21 mouse cellular contexts compared by ENCODE assay signal in the genomic region with DNA sequence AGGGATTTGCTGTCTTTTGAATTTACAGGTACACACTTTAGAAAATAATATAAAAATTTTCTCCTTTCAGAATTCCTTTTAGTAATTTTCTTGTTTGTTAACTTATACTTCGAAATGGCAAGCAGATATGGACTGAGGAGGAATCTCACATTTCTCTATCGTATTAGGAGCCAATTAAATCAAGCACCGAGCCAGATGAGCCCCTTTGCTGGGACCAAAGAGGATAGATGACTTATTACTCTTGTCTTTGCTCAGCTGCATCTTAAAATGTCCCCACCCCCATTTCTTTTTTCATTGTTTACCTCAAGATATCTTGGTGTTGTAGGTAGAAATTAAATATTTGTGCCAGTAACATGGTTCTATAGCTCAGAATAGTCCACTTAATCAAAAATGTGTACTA.
DNase-seq lines count a peak whose midpoint lies in the region; ATAC-seq and TF ChIP-seq lines count a peak whose summit lies in the region.
"Had no signal": no experiment of that assay in that cellular context is flagged by ENCODE, and none has a peak within 500 bp of the region (broad histone marks: within the 10 kb centered on the region; RNA-seq: fewer than 3 reads in every experiment).

No protein-coding gene starts in this region.

- 68% methylated on average over 3 of the region's 3 CpGs for WGBS in hindbrain, embryonic 11.5 days
- WGBS in hindbrain, postnatal 0 days: 67% methylated on average over 3 of the region's 3 CpGs
- WGBS in hindbrain, embryonic 12.5 days: 54% methylated on average over 3 of the region's 3 CpGs
- WGBS in hindbrain, embryonic 10.5 days: 74% methylated on average over 3 of the region's 3 CpGs
- WGBS in neural tube, embryonic 11.5 days: 67% methylated on average over 3 of the region's 3 CpGs

- no peak overlapping the region for H3K4me3 ChIP-seq in hindbrain, embryonic 11.5 days (ENCODE audit: low read depth, low read length)
- no peak overlapping the region for H3K4me3 ChIP-seq in hindbrain, postnatal 0 days (ENCODE audit: low read length)
- no peak overlapping the region for H3K4me3 ChIP-seq in hindbrain, embryonic 12.5 days
- H3K4me3 ChIP-seq in hindbrain, embryonic 10.5 days: no peak overlapping the region
- H3K4me3 ChIP-seq in neural tube, embryonic 11.5 days (ENCODE audit: low read depth, low read length): no peak overlapping the region

- no peaks in the 10 kb centered on the region for H3K9me3 ChIP-seq in hindbrain, embryonic 11.5 days (ENCODE audit: control insufficient read depth, low read length)
- no peaks in the 10 kb centered on the region for H3K9me3 ChIP-seq in hindbrain, postnatal 0 days (ENCODE audit: low read length)
- no peaks in the 10 kb centered on the region for H3K9me3 ChIP-seq in hindbrain, embryonic 12.5 days (replicated peaks)
- H3K9me3 ChIP-seq in hindbrain, embryonic 10.5 days: no peaks in the 10 kb centered on the region
- no peaks in the 10 kb centered on the region for H3K9me3 ChIP-seq in neural tube, embryonic 11.5 days (ENCODE audit: control insufficient read depth, low read length)
- H3K9me3 ChIP-seq: G1E had no signal

- H3K36me3 ChIP-seq in hindbrain, embryonic 11.5 days (ENCODE audit: control insufficient read depth, insufficient read depth, low read length): no peaks in the 10 kb centered on the region
- H3K36me3 ChIP-seq in hindbrain, postnatal 0 days (ENCODE audit: insufficient read depth, low read length): no peaks in the 10 kb centered on the region
- H3K36me3 ChIP-seq in hindbrain, embryonic 12.5 days: no peaks in the 10 kb centered on the region
- no peaks in the 10 kb centered on the region for H3K36me3 ChIP-seq in hindbrain, embryonic 10.5 days
- no peaks in the 10 kb centered on the region for H3K36me3 ChIP-seq in neural tube, embryonic 11.5 days (ENCODE audit: control insufficient read depth, insufficient read depth, low read length)
- H3K36me3 ChIP-seq: G1E had no signal

- no peaks in the 10 kb centered on the region for H3K4me1 ChIP-seq in hindbrain, embryonic 11.5 days (replicated peaks; ENCODE audit: control insufficient read depth, insufficient read depth, low read length)
- H3K4me1 ChIP-seq in hindbrain, postnatal 0 days (ENCODE audit: insufficient read depth, low read length): no peaks in the 10 kb centered on the region
- H3K4me1 ChIP-seq in hindbrain, embryonic 12.5 days: no peaks in the 10 kb centered on the region
- H3K4me1 ChIP-seq in hindbrain, embryonic 10.5 days (replicated peaks): no peaks in the 10 kb centered on the region
- H3K4me1 ChIP-seq in neural tube, embryonic 11.5 days (ENCODE audit: control insufficient read depth, insufficient read depth, low read length): no peaks in the 10 kb centered on the region

- H3K27me3 ChIP-seq in hindbrain, embryonic 11.5 days (ENCODE audit: control insufficient read depth, insufficient read depth, low read length): no peaks in the 10 kb centered on the region
- no peaks in the 10 kb centered on the region for H3K27me3 ChIP-seq in hindbrain, postnatal 0 days (ENCODE audit: insufficient read depth, low read length)
- no peaks in the 10 kb centered on the region for H3K27me3 ChIP-seq in hindbrain, embryonic 12.5 days
- H3K27me3 ChIP-seq in hindbrain, embryonic 10.5 days (ENCODE audit: insufficient read depth, poor library complexity, severe bottlenecking): no peaks in the 10 kb centered on the region
- H3K27me3 ChIP-seq in neural tube, embryonic 11.5 days (ENCODE audit: control insufficient read depth, insufficient read depth, low read length): no peaks in the 10 kb centered on the region
- H3K27me3 ChIP-seq: CH12.LX, Patski had no signal

- TF ChIP-seq CTCF in hindbrain, postnatal 0 days (IDR thresholded peaks at IDR 0.05; ENCODE audit: low read depth): no peak

- H3K4me2 ChIP-seq in hindbrain, embryonic 11.5 days (replicated peaks; ENCODE audit: low read depth, low read length): no peak overlapping the region
- no peak overlapping the region for H3K4me2 ChIP-seq in hindbrain, postnatal 0 days (ENCODE audit: low read depth, low read length)
- H3K4me2 ChIP-seq in hindbrain, embryonic 12.5 days (replicated peaks): no peak overlapping the region
- H3K4me2 ChIP-seq in neural tube, embryonic 11.5 days (ENCODE audit: low read depth): no peak overlapping the region

- no peak overlapping the region for H3K27ac ChIP-seq in hindbrain, embryonic 11.5 days (ENCODE audit: low read depth, low read length)
- H3K27ac ChIP-seq in hindbrain, postnatal 0 days: no peak overlapping the region
- no peak overlapping the region for H3K27ac ChIP-seq in hindbrain, embryonic 12.5 days
- H3K27ac ChIP-seq in hindbrain, embryonic 10.5 days: no peak overlapping the region
- H3K27ac ChIP-seq in neural tube, embryonic 11.5 days (ENCODE audit: low read depth, low read length): no peak overlapping the region

- H3K9ac ChIP-seq in hindbrain, embryonic 11.5 days (ENCODE audit: low read depth, low read length): no peak overlapping the region
- H3K9ac ChIP-seq in hindbrain, postnatal 0 days (replicated peaks; ENCODE audit: low read length): no peak overlapping the region
- no peak overlapping the region for H3K9ac ChIP-seq in hindbrain, embryonic 12.5 days
- no peak overlapping the region for H3K9ac ChIP-seq in neural tube, embryonic 11.5 days (ENCODE audit: low read length)

- peak; percentile 23 for DNase-seq in hindbrain, embryonic 11.5 days (ENCODE audit: low spot score)
- DNase-seq in hindbrain, postnatal 0 days (ENCODE audit: low spot score): no peak
- no peak for DNase-seq in hindbrain, embryonic 10.5 days (ENCODE audit: low spot score)
- DNase-seq in neural tube, embryonic 11.5 days (ENCODE audit: low spot score): peak; percentile 13
- DNase-seq in neural tube, embryonic 10.5 days (ENCODE audit: extremely low spot score, low spot score): no peak
- DNase-seq: adrenal gland, adult 2 months; adrenal gland, adult 8-10 months; adrenal gland, postnatal 10 days; adrenal gland, postnatal 14 days; adrenal gland, postnatal 25 days; adrenal gland, postnatal 36 days; B cell, adult 2 months; cerebellum, adult 11 months; cerebellum, adult 11-12 months; cerebellum, adult 18-20 months had no signal

- 0 out of 2 replicates have a peak, but pooled peaks have one; percentile 73 for ATAC-seq in hindbrain, embryonic 11.5 days (ENCODE audit: low FRiP score)
- ATAC-seq in hindbrain, postnatal 0 days: no peak
- ATAC-seq in hindbrain, embryonic 12.5 days (ENCODE audit: low FRiP score): 0 out of 2 replicates have a peak, but pooled peaks have one; percentile 56
- ATAC-seq in neural tube, embryonic 11.5 days (ENCODE audit: insufficient read depth, low FRiP score, low TSS enrichment): no peak
- ATAC-seq: activated CD4-positive, CD25-positive, alpha-beta regulatory T cell, adult 4 months; CD4-positive, CD25-positive, alpha-beta regulatory T cell, adult 4 months; Patski had no signal

Comparison
In these comparisons a context has a peak if more than half of its experiments do, and no peak if none do; other contexts are left out.
1. ATAC-seq: peak in hindbrain, embryonic 11.5 days (single experiment) and hindbrain, embryonic 12.5 days (single experiment); none in hindbrain, postnatal 0 days (single experiment) and neural tube, embryonic 11.5 days (single experiment).
2. DNase-seq: peak in hindbrain, embryonic 11.5 days (single experiment) and neural tube, embryonic 11.5 days (single experiment); none in hindbrain, postnatal 0 days (single experiment), hindbrain, embryonic 10.5 days (single experiment) and neural tube, embryonic 10.5 days (single experiment).